Mouse (Mus musculus) spleen, postnatal 36 days (tissue): ENCODE results near the gene Esr2.

Experiments
- DNase-seq, 2 experiments: peaks; one replicate each; pipeline ENCODE4 v3.0.0; 2022; ENCODE audit warnings: low spot score in 2 of 2, mixed read lengths in 1 of 2

The Esr2 gene

DNA sequence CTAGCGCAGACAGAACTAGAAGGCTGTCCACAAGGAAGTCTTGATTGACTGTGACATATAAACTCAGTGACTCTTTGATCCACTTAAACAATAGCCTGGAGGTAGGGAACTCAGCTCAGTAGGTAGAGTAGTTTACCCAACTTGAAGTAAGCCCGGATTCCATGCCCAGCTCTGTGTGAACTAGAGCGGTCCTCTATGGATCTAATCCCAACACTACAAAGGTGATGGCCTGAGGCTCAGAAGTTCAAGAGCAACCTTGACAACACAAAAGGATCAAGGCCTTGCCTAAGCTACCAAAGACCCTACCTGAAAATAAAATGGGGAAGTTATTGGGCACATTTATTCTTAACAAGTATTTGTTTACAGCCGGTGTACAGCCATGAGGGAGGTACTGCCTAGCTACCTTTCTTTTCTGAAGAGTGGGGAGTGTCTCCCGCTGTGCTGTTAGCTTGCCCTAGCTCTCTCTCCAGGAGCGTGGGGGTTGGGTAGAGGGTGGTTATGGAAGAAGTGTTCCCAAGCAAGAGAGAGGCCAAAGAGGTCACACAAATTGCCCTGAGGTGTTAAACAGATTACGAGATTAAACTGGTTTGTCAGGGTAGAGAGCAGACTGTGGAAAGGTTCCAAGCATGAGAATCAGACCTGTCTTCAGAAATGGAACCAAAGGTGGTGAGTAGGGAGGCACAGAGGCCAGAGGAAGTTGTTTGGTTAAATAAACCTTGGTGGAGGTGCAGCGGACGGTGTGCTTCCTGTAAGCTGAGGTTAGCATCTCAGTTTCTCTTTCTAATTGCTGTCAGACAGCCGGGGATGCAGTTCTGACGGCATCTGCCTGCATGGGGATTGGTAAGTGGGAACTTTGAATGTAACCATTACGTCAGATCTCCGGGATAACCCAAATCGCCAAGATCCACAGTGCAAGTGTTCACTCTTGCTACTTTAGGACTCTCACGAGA lies 90.8 kb downstream of the Esr2 start:
- DNase-seq: peak; percentile 61 to 63

DNA sequence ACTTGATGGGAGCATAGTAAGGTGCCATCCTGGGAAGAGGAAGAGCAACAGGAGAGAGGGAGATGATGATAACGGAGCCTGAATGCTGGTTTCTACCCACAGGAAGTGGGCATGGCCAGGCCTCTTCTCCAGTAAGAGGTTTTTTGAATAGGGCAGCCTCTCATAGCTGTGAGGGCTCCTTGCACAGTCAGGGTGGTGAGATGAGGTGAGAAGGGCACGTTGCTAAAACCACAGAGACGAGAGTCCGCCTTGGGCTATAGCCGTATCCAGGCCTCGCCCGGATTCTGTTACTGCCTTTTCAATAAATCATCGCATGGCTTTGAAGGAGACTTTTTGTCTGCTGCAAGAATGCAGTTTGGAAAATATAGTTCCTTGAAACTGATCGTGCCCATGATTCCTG lies 92.0 kb downstream of the Esr2 start:
- DNase-seq: no peak

- no peak for DNase-seq
Measured at GRCm38 (mm10) chr12:76081557-76082211, 95.4 kb downstream of the Esr2 start.

- DNase-seq: no peak
Measured at GRCm38 (mm10) chr12:76080876-76081556, 96.0 kb downstream of the Esr2 start.

GRCm38 (mm10) chr12:76073981-76074380 lies 103.1 kb downstream of the Esr2 start:
- DNase-seq: no peak

GRCm38 (mm10) chr12:76073066-76073826 lies 103.8 kb downstream of the Esr2 start:
- DNase-seq: no peak

DNA sequence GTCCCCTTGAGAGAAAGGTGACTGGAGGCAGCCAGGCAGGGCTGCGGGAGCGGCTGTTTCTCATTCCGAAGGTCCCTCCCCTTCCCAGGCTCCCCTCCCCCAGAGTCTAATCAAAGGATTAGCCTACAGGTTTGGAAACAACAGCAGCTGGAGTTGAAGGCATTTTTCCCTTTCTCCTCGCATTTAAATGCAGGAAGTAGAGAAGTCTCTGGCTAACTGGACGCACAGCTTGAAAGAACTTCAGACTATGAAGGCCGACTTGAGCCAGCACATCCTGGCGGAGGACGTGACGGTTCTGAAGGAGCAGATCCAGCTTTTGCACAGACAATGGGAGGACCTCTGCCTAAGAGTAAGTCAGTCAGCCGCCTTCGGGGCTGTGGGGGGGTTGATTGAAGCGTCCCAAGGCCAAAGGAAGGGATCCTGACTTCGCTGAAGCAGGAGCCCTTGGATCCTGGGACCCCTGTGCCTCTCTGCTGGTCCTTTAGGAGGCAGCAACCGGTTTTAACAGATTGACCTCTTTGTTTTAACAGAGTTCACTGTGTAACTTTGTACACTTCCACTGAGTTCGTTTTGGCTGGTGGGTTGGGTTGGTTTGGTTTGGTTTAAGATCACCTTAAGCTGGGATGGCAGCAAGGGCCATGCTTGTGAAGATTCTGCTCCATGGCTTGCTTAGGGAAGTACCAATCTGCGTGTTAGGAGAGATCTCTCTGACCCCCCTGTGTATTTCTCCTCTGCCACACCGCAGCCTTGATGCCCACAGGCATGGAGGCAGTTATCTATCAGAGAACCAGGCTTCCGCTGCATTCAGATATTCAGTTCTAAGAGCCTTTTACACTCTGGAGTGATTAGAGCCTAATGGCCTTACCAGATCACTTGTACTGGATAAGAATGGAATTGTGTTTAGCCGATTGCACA lies 104.9 kb downstream of the Esr2 start:
- DNase-seq: no peak
